Mouse (Mus musculus) layer of hippocampus, postnatal 14 days (tissue): ENCODE data around the gene Synj2bp. TPM values are rescaled to one million over a fixed set of nuclear protein-coding genes. Genes with fewer than 3 reads are reported as not detected.
"Not testable (repeated sequence)": the region's sequence is repeated elsewhere in the genome, so short reads cannot be mapped to it uniquely, and the experiment has no call there.

Experiments
- DNase-seq, 2 experiments: peaks; one replicate each; pipeline ENCODE4 v3.0.0; 2021 to 2022; ENCODE audit warnings: low spot score in 2 of 2, mixed read lengths in 1 of 2
- long read RNA-seq, 2 experiments: library from polyadenylated mRNA; stranded (forward); transcript quantifications; one replicate each; pipeline ENCODE4 v2.0.0; 2021
- total RNA-seq, 2 experiments: library from RNA; stranded (reverse); gene quantifications; 2 replicates each; pipeline ENCODE4 v1.2.3; 2021

The Synj2bp gene
- 10 to 100 TPM; 21.9 to 22.5 TPM for total RNA-seq
- long read RNA-seq, experiment 1, full-length matches to known transcripts = 18 of 26 reads
- long read RNA-seq, experiment 1, partial matches to known transcripts = 0 of 26 reads
- long read RNA-seq, experiment 1, other reads (novel, unspliced or antisense) = 8 of 26 reads
- long read RNA-seq, experiment 2, full-length matches to known transcripts = 30 of 37 reads
- long read RNA-seq, experiment 2, partial matches to known transcripts = 0 of 37 reads
- long read RNA-seq, experiment 2, other reads (novel, unspliced or antisense) = 7 of 37 reads

GRCm38 (mm10) chr12:81532316-81533028 lies at the start of gene Synj2bp, which contains the start of gene Gm20498:
TSS of gene Synj2bp (minus strand) at chr12:81532911.
TSS of gene Gm20498 (minus strand) at chr12:81532905.
- peak; percentile 86 to 91 for DNase-seq

- DNase-seq = no peak
These were observed 35.7 kb upstream of the Synj2bp start, which contains the start of gene Adam21 for GRCm38 (mm10) chr12:81568374-81568773. TSS of gene Adam21 (minus strand) at chr12:81568474.

- DNase-seq = no peak
These were observed 35.2 kb upstream of the Synj2bp start for GRCm38 (mm10) chr12:81567931-81568330.

GRCm38 (mm10) chr12:81564173-81564572 lies 31.5 kb upstream of the Synj2bp start:
- no peak for DNase-seq

GRCm38 (mm10) chr12:81549286-81549685 lies 16.6 kb upstream of the Synj2bp start:
- DNase-seq = no peak

GRCm38 (mm10) chr12:81547163-81547562 lies 14.5 kb upstream of the Synj2bp start:
- no peak for DNase-seq

GRCm38 (mm10) chr12:81533029-81533419 lies 313 bp upstream of the Synj2bp start:
- DNase-seq = no peak

- not testable (repeated sequence) for DNase-seq
These were observed 2.1 kb downstream of the Synj2bp start for GRCm38 (mm10) chr12:81530587-81530986.

- DNase-seq = not testable (repeated sequence)
These were observed 35.8 kb downstream of the Synj2bp start for GRCm38 (mm10) chr12:81496906-81497305.

- no peak for DNase-seq
These were observed 42.2 kb downstream of the Synj2bp start for GRCm38 (mm10) chr12:81490491-81490890.

GRCm38 (mm10) chr12:81485311-81485710 lies 47.4 kb downstream of the Synj2bp start:
- DNase-seq = peak in 1 of 2 experiments; percentile 6

GRCm38 (mm10) chr12:81484727-81485191 lies 48.0 kb downstream of the Synj2bp start, which contains the start of gene Cox16:
TSS of gene Cox16 (minus strand) at chr12:81485127.
- DNase-seq = peak; percentile 89 to 93

- no peak for DNase-seq
These were observed 48.5 kb downstream of the Synj2bp start for GRCm38 (mm10) chr12:81484212-81484611.

GRCm38 (mm10) chr12:81483656-81484055 lies 49.1 kb downstream of the Synj2bp start:
- no peak for DNase-seq

- not testable (repeated sequence) for DNase-seq
These were observed 73.7 kb downstream of the Synj2bp start for GRCm38 (mm10) chr12:81459051-81459450.

Other genes with a start within 250 kb of the Synj2bp start
- gene Slc8a3, start 199.7 kb downstream of the Synj2bp start, total RNA-seq = 10 to 100 TPM; 10.5 to 13.6 TPM
- gene Gm4787, start 153.4 kb downstream of the Synj2bp start, total RNA-seq = 1 to 10 TPM; 1.6 to 1.8 TPM
- gene Adam4, start 111.0 kb downstream of the Synj2bp start, total RNA-seq = 1 to 10 TPM; 2.4 to 3.2 TPM
- 10 to 100 TPM; 37.6 to 38.3 TPM for gene Cox16, start 47.8 kb downstream of the Synj2bp start, total RNA-seq
- 10 to 100 TPM; 33.6 to 40.9 TPM for gene Gm20498, start within 50 bp of the Synj2bp start, total RNA-seq
- under 1 TPM in 1 of 2 experiments, not detected in 1; 0.38 TPM for gene Adam21, start 35.6 kb upstream of the Synj2bp start, total RNA-seq
- gene Med6, start 62.1 kb upstream of the Synj2bp start, total RNA-seq = 10 to 100 TPM; 21.9 to 23.8 TPM
- gene Ttc9, start 98.3 kb upstream of the Synj2bp start, total RNA-seq = 10 to 100 TPM; 49.8 to 50.4 TPM
- 10 to 100 TPM; 36.6 to 44.4 TPM for gene Map3k9, start 248.3 kb upstream of the Synj2bp start, total RNA-seq